Comparison of ENCODE assay signal across 8 mouse cellular contexts in genomic region chr10:37140736-37141451, GRCm38 (mm10). TPM values are rescaled to one million over a fixed set of nuclear protein-coding genes. Genes with fewer than 3 reads are reported as not detected.
DNase-seq lines count a peak whose midpoint lies in the region; ATAC-seq lines count a peak whose summit lies in the region.

No protein-coding gene starts in this region.

- H3K27ac ChIP-seq in intestine, embryonic 16.5 days (ENCODE audit: low read length): peak overlapping the region; percentile 98

- H3K9ac ChIP-seq in intestine, embryonic 16.5 days (ENCODE audit: low read depth, low read length): peak overlapping the region; percentile 98

- intact Hi-C loops in left cerebral cortex, postnatal 14 days (cut with DNase I): no loop called here

- ATAC-seq in intestine, embryonic 16.5 days: peak; percentile 79
- ATAC-seq in megakaryocyte progenitor cell, adult 5-6 weeks (replicated peaks; ENCODE audit: poor library complexity): peak; percentile 16

- peak overlapping the region; percentile 94 for H3K4me3 ChIP-seq in intestine, embryonic 16.5 days (ENCODE audit: low read length)

- DNase-seq in adrenal gland, adult 2 months: peak; percentile 93
- DNase-seq in embryo, embryonic 10 days (ENCODE audit: low spot score): peak; percentile 92
- DNase-seq in gastrocnemius, postnatal 25 days: peak; percentile 93
- DNase-seq in left cerebral cortex, postnatal 14 days (ENCODE audit: low spot score in 2 of 2): peak; percentile 86 to 93
- peak; percentile 86 for DNase-seq in right cerebral cortex, postnatal 25 days
- peak; percentile 88 to 92 for DNase-seq in urinary bladder, postnatal 4 days (ENCODE audit: low spot score in 2 of 2)

- no peaks in the 10 kb centered on the region for H3K9me3 ChIP-seq in intestine, embryonic 16.5 days (ENCODE audit: control insufficient read depth, low read length)

- no peaks in the 10 kb centered on the region for H3K36me3 ChIP-seq in intestine, embryonic 16.5 days (ENCODE audit: control insufficient read depth, insufficient read depth, low read length)

- H3K4me2 ChIP-seq in intestine, embryonic 16.5 days (ENCODE audit: low read depth, low read length): peak overlapping the region; percentile 95

- under 1% methylated on average over 41 of the region's 47 CpGs for WGBS in intestine, embryonic 16.5 days

- H3K4me1 ChIP-seq in intestine, embryonic 16.5 days (ENCODE audit: control insufficient read depth, insufficient read depth, low read length): peaks cover 4% of the 10 kb centered on the region; the same call in 1 of the 2 replicates

- H3K27me3 ChIP-seq in intestine, embryonic 16.5 days (replicated peaks; ENCODE audit: control insufficient read depth, insufficient read depth, low read length): no peaks in the 10 kb centered on the region

RNA-seq across cellular contexts. Expression of gene Marcks, which starts 2.2 kb away (rescaled TPM):
- total RNA-seq in adrenal gland, adult 2 months (2021): 10 to 100 TPM; 39.4 to 50.3 TPM
- 18.2 and 35.6 TPM in 2 replicates for polyA plus RNA-seq in adrenal gland, adult 2 months (2012; rRNA removed)
- total RNA-seq in gastrocnemius, postnatal 25 days (2021): 10 to 100 TPM; 35.4 to 37.6 TPM
- polyA plus RNA-seq in intestine, embryonic 16.5 days (2015; fragmentation: Nextera tagmentation; extraction: Ambion mirVana): 42.8 and 45.1 TPM in 2 replicates
- total RNA-seq in left cerebral cortex, postnatal 14 days (2021): 100 to 1,000 TPM; 236 to 278 TPM
- total RNA-seq in megakaryocyte progenitor cell, adult 5-6 weeks (2015): 6.9 and 7.6 TPM in 2 replicates
- 6.7 and 9.1 TPM in 2 replicates for total RNA-seq in megakaryocyte progenitor cell, adult 5-6 weeks (2017)

Comparison
In these comparisons a context has a peak if more than half of its experiments do, and no peak if none do; other contexts are left out.
1. Peak in every context shown above with its lines: DNase-seq, ATAC-seq, H3K4me3 ChIP-seq and H3K27ac ChIP-seq.
2. RNA of gene Marcks, which starts 2.2 kb away (total RNA-seq): 236 to 278 TPM in left cerebral cortex, postnatal 14 days; 39.4 to 50.3 TPM in adrenal gland, adult 2 months, 35.4 to 37.6 TPM in gastrocnemius, postnatal 25 days and 6.7 to 9.1 TPM in megakaryocyte progenitor cell, adult 5-6 weeks; every median in the first group is over 4 times any median in the second.